Mouse (Mus musculus) testis, postnatal 10 days (tissue): ENCODE results near the gene Tmc5.
A peak's percentile ranks its signal among the peaks of the same experiment; 100 is the strongest.

Experiments used
- DNase-seq: peaks from one replicate; pipeline ENCODE4 v3.0.0; 2021; ENCODE audit warnings: low spot score

Tmc5 gene

DNA sequence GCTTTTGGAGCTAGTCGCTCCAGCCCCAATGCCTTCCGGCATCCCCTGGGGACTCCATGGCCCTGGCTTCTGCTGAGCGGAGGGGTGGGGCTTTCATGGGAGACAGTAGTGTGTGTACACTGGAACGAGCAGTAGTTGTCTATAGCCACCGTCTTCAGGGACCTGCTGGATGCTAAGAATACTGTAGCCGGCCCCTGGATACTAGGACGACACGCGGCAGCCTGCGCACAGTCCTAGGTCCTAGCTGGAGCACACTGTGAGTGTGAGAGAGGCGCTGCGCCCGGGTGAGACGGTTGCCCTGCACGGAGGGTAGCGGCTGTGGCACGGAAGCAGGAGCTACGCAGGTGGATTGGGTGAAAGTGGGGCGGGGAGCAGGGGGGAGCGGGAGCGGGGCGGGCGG, at the start of gene Tmc5:
Tmc5 (plus strand) TSS at position 97 of the 400 bp plus-strand sequence.
- DNase-seq = no peak

DNA sequence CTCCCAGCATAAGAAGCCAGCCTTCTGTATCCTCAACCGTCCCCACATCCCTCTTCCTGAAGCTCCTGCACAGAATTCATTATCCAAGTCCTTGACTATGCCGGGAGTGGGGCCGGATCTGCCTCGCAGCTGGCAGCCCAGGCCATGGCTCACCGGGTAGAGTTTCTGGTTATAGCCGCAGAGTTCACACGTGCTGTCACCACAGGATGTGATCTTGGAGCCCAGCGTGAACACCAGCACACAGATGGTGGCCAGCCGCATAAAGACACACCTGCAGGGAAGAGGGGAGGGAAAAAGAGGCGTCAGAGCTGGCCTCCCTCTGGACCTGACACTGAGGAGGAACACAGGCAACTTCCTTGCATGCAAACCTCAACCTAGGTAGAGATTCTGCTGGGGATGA, 49.6 kb upstream of the Tmc5 start:
- DNase-seq = no peak

DNA sequence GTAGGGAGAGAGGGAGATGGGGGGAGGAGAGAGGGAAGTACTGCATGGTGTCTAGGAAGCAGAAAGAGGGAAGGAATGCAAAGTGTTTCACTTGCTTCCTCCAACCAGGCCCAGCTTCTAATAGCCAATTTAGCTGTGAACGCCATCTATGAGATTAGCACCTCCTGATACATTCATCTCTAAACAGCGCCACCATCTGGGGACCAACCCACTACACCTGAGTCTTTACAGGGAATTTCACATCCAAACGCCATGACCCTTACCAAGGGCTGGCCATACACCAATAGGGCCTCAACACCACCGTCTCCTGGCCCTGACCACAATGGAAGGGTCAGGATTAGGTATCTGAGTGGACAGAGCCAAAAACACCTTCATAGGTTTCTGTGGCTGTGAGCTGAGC, 43.2 kb upstream of the Tmc5 start:
- DNase-seq = no peak

DNA sequence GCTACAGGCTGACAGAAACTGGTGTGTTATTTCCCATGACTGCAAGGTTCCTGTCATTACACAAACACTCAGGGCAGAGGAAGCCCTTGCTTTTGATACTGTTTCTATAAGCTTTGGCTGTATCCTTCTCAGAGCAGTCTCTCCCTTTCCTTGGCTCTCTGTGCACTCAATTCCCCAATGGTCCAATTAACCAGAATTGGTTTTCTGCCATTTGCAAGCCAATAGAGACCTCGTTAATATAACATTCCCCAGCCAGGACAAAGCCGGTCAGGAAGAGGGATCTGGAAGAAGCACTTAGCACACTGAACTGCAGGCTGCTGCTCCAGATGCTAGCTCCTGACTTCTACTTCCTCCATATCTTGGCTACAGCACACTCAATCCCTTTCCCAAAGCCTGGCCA, 42.8 kb upstream of the Tmc5 start:
- no peak for DNase-seq

DNA sequence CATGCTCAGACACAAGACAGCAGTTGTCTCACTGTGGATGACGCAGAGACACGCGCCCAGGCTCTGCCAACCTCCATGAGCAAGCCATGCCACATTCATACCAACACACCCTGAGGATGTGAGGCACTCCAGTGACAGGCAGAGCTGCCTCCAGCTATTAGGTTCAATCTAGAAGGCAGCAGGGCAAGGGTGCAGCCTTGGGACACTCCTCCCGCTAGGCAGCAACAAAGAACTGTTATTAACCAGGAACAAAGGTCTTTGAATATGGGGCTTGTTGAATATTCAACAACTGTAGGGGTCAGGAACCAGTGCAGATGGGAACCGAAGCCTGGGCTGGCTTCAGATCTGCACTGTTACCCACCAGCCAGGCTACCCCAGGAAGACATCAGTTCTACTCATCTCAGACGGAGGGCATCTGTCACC, 28.0 kb upstream of the Tmc5 start:
- no peak for DNase-seq

DNA sequence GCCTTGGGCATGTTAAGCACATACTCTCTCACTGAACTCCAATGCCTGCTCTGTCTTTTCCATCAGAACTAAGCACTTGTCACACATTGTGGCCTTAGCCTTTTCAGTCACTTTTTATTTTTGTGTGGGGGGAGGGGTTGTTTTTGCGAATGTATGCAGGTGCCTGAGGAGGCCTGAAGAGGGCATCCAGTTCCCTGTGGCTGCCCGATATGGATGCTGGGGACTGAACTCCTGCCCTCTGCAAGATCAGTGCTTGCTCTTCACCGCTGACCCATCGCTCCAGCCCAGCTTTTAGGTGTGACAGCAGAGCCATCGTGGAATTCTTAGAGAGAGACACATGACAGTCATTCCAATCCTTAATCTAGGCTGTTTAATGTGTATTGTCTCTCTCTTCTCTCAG, 25.7 kb upstream of the Tmc5 start:
- no peak for DNase-seq

DNA sequence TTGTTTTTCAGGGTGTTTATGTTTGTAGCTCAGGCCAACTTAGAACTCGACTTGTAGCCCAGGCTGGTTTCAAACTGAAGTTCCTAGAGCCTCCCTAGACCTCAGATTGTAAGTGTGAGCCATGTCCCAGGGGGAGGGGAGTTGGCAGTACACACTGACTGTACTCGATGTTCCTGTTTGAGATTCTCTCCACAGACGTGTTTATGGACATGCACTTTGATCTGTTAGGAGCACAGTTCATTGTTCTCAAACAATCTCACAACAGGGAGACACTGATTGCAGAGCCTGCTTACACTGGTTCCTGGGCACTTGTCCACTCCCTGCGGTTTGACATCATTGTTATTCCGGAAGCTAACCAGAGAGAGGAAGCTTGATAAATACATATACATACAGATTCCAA, 25.1 kb upstream of the Tmc5 start:
- DNase-seq = no peak

DNA sequence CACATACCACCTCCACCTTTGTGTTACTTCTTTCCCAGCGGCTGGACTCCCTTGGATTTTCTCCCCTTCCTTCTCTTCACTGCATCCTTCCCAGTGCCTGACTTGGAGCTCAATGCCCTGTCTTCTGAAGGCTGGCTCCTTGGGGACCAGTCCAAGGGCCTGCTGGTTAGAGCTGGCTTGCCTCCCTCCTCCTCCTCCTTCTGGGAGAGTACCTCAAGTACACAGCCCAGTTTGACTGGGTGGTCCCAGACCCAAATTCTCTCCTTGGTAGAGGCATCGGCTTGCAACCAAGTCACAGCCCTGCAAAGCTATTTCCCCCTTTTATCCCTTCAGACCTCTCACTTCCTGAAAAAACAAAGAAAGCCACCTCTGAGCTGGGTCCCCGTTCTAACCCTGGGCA, 18.8 kb upstream of the Tmc5 start:
- no peak for DNase-seq

DNA sequence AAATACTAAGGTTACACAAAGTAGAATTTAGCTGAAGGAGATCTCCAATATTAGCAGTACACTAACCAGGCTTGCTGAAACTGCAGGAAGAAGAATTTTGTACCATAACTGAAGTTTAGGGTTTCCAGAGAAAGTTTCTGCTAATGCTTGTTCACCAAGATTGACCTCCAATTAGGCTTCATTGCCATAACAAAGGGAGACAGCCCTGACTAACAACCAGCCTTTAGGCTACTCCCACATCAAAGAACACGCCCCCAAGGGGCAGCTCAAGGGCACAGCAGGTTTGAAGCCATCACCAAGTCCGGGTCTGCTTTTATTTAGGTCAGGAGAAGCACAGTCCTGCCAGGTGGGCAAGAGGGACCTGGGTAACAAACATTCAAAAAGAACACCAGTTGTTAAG, 17.2 kb upstream of the Tmc5 start:
- DNase-seq = no peak

DNA sequence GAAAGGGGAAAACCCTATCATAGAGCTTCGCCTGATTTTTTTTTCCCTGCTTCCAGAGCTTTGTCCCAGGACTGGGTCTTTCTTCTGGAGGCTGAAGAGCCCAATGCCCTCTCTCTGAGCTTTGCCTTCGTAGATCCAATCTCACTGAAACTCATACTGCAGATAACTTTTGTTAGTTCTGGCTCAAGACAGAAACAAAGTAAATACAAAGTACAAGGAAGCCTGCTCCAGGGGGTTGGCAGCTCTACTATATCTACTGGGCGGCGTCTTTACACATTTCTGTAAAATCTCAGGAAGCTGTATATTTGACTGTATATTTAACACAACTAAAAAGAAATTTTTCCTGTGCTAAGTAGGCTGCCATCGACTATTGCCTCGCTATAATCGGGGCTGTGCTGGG, 13.3 kb upstream of the Tmc5 start:
- DNase-seq = no peak

DNA sequence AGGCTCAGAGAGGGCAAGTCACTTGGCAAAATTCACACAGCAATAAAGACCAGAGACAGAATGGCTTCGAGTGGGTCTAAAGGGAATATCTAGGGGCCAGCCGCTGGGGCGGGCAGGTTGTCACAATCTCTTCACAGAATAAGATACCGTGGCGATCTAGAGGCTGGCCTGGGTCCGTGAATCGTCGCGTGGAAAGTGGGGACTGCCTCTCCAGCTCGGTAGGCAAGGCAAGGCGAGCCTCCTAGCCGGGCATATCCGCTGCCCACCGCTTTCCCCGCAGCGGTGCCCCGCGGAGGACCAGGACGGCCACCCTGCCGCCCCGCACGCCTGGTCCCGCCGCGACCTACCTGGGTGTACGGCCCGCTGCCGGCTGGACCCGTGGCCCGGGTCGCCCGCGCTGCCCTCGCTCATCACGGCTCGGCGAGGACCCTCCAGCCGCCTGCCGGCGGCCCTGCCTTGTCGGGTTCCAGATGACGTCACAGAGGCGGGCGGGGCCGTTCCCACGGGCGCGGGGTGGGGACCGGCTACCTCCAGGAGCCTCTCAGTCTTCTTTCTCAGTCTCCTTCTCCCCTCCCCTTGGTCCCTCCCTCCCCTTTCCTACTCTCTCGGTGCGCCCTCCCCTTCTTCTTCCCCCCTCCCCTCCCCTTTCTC, 12.7 kb upstream of the Tmc5 start, which contains the start of gene Tmc7:
Tmc7 (minus strand) TSS at position 480 of the 651 bp plus-strand sequence.
- peak; percentile 90 for DNase-seq

DNA sequence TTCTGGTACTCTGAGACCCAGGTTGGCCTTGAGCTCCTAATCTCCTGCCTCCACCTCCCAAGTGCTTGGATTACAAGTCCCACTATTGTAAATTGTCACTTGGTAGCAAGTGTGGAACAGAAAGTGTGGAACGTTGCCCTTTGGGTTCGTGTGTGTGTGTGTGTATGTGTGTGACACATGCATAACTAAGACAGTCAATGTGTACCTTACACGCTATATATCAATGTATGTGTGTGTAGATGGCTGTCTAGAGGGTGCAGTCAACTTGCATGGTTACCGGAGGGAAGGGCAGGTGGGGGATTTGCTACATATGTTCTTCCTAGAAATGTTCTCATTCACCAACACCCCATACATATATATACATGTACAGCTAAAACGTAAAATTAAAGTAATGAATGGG, 12.2 kb upstream of the Tmc5 start:
- DNase-seq = no peak

DNA sequence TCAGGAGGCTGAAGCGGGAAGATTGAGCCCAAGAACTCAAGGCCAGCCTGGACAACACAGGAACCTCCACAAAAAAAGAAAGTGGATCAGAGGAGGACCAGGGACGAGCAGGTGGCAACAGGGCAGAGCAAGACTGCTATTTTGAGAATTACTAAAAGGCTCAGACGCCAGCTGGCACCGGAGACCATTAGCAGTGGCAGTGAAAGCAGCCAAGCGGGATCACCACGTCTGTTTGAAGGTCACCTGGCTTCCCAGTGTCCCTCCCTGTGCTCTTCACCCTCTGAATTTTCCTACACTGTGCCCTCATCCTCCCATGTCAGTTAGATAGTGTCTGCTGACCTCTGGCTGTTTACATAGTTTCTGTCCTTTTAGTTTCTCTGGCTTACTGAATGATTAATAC, 11.2 kb upstream of the Tmc5 start:
- no peak for DNase-seq

DNA sequence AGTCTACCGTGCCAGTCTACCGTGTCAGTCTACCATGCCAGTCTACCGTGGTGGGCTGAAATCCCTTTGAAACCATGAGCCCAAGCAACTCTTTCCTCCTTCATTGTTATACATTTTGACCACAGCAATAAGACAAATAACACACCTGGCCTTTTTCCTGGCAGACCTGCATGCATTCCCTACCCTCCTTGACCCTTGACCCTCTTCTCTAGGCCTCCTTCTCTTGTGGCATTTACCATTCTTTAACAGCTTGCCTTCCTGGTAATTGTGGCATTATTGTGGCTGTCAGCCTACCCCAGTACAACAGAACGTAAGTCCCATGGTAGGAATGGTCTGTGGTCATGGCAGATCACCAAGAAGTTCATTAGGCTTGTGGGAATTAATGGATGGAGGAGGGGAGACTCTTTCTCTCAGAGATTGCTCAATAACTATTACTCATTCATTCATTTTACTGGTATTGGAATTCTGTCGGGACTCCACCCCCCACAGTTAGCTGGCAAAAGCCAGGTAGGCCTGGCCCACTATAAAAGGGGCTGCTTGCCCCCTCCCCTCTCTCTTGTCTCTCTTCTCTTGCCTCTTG, 6.3 kb upstream of the Tmc5 start:
- DNase-seq = no peak

DNA sequence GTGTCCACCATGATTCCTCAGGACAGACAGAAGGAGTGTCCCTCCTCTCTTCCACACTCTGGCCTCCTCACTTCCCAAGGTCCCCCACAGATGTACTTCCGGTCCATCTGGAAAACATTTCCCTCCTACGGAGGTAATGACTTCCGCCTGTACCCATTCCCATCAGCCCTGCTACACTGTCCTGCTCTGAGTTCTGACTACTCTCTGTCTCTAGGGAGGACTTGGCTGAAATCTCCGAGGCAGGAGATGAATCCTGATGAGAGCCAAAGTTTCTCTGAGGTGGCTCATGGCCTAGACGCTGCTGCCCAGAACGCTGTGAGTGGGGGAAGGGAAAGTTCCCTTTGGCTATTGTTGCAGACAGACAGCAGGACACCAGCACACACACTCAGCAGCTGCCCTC, 5.0 kb upstream of the Tmc5 start:
- DNase-seq = no peak

DNA sequence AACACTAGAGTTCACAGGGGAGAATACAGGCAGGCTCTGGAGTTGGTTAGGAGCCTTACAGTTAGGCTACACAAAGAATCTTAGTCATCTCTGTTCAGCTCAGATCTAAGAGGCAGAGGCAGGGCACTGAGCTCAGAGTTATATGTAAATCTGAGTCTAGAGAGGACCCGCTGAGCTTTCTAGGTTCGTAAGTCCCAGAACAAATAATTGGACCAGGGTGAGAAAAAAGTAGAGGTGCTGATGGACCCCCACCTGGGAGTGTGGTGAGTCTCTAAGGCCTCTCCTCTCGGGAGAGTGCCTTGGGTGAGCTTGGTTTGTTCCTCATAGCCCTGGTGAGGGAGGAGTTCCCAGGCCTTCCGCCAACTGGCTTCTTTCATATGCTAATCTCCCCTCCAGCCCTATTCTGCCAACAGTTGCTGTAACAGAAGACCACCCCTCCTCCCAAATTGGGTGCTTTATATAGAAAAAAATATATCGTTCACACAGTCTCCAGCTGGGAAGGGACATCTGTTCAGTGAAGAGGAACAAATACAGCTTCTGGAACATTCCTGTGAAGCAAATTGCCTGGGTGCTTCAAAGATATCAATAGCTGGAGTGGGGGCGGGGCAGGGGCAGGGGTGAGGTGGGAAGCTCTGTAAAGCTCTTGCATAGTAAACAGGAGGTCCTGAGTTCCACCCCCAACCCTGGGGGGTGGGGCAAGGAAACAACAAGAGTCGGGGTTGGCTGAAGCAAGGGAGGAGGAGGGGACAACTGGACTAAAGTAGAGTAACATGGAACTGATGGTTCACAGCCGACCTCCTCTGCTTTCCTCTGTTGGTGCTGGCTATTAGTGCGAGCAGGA, 3.3 kb upstream of the Tmc5 start:
- DNase-seq = peak; percentile 65

DNA sequence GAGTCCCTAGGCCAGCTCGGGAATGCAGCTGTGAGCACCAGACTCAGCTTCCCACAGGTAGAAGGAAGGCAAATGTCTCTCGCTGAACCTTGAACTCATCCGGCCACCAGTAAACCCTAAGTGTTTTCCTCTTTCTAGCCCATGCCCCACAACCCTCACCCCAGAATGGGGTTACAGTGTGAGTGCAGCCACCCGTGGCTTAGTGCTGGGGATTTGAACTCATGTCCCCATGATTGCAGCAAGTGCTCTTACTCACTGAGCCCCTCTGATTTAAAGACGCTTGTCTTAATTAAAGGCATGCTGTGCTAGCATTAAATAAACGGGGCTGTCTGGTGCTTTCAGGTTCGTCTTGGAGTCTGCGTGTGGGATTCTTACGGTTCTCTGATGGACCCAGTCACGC, 2.5 kb upstream of the Tmc5 start:
- DNase-seq = no peak

DNA sequence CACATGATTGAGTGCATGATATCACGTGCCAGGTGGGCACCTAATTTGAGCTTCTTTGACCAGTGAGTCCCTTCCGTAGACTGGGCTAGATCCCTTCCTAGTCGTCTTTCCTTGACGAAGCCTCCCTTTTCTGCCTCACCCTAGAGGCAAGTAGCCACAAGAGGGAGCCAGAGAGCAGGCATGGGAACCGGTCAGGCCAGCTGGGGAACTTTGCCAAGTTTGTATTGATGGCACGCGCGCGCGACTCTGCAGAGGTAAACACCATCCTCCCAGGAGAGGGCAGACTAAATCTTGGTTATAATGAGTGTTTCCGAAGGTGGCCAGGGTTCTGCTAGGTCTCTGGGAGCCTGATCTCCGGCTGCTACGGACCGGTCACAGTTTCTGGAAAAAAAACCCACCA, 1.9 kb upstream of the Tmc5 start:
- DNase-seq = peak; percentile 98

DNA sequence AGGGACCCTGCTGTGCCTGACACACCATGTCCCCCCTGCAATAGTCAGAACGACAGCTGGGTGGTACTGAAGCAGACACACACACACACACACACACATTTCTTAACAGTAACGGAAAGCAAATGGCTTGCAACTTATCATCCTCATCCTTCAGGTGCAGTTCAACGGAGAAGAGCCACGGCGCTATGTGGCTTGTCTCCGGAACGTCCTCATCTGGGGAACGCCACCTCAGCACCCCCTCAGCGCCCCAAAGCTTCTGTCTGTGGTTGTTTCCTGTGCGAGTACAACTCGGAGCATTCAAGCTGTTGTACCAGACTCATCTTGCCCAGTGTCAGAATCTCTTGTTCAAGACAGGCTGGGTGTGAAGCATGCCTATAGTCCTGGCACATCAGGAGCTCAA, 826 bp upstream of the Tmc5 start:
- DNase-seq = no peak

DNA sequence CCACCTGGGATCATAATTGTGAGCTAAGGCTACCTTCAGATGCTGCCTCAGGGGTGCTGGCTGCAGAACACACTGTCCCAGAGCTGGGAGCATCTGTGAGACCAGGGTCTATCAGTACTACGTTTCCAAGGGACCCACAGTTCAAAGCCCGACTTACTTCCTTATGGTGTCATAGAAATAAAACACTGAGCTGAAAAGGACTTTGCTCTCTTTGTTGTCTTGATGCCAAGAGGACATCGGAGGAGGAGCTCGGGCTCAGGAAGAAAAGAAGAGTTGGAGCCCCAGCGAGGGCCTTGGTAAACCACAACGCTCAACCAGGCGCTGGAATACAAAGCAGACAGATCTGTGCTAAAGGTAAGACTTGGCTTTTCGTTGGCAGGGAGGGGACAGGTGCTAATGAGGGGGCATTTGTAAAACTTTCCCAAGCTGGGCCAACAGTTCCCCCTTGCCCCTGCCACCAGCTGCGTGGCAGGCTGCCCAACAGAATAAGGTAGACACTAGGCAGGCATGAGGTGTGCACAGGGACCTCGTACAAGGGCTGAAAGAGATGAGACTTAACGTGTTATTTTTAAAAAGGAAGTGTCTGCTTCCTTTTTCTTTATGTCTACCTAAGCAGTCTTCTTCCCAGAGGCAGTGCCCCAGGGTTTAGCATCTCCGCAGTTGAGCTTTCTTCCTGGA, 3.0 kb downstream of the Tmc5 start:
- DNase-seq = no peak

DNA sequence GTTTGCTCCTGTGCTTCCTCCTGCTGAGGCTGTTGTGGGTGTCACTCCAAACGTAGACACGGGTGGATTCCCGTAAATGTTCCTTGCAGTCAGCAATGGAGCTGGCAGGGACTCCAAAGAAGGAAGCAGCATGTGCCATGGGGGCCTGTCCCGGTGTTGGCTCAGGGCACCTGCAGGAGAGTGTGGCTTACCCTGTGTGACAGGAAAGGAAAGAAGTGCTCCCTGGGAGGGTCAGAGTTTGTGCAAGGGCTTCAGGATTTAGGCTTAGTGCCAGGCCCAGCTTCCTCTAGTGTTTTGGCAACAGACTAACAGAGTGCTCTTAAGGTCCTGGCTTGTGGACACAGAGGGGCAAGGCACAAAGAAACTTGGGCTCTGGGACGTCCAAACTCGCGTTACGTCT, 7.7 kb downstream of the Tmc5 start:
- no peak for DNase-seq

DNA sequence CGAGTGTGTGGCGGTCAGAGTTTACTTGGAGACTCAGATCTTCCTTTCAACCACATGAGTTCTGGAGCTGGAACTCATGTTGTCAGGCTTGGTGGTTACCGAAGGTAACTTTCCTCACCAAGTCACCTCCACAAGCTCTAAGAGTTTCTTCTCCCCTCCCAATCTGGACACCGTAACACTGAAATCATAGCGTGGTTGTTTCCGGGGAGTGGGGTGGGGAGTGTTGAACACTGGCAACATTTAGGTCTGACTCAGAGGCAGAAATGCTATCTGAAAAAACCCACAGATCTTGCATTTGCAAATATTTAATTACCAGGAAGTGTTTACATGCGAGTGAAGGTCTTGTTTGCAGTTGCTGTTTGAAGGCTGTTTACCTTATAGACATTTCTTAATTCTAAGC, 12.7 kb downstream of the Tmc5 start:
- DNase-seq = no peak

DNA sequence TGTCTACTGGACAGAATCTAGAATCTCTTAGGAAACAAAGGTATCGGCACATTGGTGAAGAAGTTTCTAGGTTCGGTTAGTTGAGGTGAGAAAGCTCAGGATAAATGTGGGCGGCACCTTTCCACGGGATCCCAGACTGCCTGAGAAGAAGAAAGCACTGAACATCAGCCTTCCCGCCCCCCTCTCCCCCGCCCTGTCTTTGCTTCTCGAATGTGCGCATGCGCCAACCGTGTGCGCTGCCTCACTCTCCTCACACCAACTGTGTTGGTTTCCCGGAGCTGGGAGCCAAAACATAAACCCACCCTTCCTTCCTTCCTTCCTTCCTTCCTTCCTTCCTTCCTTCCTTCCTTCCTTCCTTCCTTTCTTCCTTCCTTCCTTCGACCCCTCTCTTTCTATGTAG, 13.6 kb downstream of the Tmc5 start:
- DNase-seq = no peak
